Mouse (Mus musculus) cerebellum, adult 9-11 months (tissue): ENCODE results near the gene Adam10.
A peak's percentile ranks its signal among the peaks of the same experiment; 100 is the strongest.

Experiments
- DNase-seq: peaks from one replicate; pipeline ENCODE4 v3.0.0; 2022

The Adam10 gene

GRCm38 (mm10) chr9:70673656-70674055 lies 5.1 kb upstream of the Adam10 start:
- peak; percentile 5 for DNase-seq

- DNase-seq: peak; percentile 15
These were observed 3.7 kb upstream of the Adam10 start for GRCm38 (mm10) chr9:70675117-70675516.

DNA sequence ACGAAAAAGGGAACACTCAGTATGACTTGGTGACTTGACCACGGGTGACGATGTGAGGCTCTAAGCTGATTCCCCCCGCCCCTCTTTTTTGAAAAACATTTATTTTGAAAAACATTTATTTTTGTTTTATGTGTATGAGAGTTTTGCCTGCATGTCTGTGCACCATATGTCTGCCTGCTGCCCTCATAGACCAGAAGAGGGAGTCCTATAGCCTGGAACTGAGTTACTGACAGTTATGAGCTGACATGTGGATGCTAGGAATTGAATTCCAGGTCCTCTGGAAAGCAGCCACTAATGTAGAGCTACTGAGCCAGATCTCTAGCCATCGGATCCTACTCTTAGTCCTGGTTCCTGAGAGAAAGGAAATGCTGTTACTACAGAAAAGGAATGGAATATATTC lies 2.8 kb upstream of the Adam10 start:
- DNase-seq: peak; percentile 7

GRCm38 (mm10) chr9:70679132-70680091 lies 615 bp downstream of the Adam10 start:
- DNase-seq: peak; percentile 73

DNA sequence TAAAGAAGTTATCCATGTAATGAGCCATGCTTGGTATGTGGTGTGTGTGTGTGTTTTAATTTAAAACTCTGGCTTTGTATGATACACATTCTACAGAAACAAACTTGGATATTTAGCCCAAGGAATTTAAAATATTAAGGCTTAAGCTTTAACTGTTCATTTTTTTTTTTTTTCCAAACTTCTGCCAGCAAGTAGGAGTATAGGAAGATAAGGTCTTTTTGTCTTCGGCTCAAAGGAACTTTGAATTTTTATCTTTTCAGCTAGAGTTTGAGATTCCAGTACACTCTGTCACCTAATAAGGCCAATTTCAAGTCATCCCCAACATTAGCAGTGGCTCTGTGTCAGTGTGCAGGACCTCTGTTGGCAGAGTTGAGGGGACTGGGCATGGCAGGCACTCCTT lies 3.4 kb downstream of the Adam10 start:
- DNase-seq: no peak

DNA sequence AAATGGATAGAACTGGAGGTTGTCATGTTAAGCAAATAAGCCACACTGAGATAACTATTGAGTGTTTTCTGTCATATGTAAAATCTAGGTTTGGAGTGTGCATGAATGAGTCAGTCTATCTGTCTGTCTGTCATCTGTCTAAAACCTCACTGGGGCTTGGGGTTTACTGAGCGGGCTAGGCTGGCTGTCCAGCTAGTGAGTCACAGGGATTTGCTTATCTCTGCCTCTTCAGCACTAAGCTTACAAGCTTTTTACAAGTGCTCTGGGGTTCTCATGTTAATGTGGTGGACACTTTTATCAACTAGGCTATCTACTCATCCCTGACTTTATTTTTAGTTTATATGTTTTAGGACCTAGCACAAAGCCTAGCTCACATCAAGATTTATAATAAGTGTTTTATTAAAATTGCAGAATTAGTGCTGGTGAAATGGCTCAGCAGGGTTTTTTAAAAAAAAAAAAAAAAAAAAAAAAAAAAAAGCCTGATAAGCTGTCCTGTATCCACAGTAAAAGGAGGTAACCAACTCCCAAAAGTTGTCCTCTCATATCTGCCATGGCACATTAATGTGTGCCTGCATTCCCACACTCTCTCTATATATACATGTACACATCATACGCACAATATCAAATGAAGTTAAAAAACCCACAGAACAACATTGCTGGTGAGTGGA lies 9.6 kb downstream of the Adam10 start:
- no peak for DNase-seq

- no peak for DNase-seq
These were observed 11.1 kb downstream of the Adam10 start for GRCm38 (mm10) chr9:70689926-70690325.

DNA sequence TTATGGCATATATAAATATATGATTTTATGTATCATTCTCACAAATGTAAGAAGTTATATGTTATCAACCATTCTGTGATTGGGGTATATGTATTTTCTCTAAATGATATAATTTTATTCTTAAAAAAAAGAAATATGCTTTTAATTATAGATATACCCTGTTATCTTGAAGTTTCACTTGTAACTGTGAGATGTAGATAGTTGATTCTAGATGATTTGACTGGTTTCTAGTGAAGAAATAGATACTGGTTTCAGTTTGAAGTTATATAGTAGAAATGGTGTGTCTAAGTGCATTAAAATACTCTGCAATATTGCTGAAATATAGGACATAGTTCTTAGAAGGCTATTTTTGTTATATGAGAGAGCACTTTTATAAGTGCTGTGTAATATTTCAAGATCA lies 11.8 kb downstream of the Adam10 start:
- no peak for DNase-seq

DNA sequence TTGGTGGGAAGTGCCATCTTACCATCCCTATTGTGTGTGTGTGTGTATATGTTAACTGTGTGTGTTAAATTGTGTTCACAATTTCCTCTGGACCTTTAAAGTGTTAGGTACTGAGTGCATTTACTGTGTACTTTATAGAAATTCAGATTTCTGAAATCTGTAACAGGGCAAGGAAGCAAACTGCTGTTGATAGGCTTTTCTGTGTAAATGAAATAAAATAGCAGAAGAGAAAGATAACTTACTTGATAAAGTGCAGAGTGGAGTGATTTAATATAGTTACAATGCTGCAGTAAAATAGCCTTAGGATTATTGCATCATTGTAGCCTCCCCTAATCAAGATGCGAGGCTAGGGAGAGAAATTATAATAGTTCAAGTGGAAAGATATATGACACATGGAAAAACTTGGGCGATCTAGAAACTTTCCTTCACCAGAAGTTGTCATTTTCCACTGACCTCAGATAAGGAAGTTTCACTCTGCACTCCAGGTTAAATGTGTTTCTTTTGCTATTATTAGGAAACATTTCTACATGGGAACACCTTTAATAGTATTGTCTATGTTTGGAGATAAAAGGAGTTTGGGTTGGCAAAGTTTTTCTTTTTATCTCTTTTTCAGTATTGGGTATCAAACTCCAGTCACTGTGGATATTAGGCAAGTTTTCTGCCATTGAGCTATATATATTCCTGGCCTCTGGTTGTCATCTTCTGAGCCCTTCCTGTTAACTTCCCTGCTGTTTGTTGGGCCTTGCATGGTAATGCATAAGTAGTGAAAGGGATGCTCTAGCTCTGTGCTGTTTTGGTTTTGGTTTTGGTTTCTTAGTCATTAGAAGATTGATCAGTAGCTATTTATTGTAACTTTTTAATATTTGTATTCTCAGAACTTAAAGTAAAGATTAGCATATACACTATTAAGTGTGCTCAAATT lies 13.2 kb downstream of the Adam10 start:
- DNase-seq: no peak

- DNase-seq: no peak
These were observed 16.9 kb downstream of the Adam10 start for GRCm38 (mm10) chr9:70695723-70696122.

DNA sequence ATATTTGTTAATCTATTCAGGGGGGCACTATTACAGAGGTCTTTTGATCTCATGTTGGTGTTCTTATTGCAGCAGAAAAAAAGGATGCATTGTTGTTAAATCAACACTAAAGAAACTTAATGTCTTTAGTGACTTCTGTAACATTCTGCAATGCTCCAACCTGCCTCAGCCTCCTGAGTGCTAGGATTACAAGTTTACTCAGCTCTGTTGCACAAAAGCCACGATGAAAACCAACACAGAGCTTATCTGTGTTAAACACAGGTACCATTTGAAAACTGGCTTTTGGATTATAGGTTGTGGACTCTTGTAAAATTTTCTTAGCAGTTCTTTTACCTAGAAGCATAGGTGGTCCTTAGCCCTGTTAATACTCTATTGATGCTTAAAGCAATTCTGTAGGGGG lies 19.3 kb downstream of the Adam10 start:
- DNase-seq: no peak

DNA sequence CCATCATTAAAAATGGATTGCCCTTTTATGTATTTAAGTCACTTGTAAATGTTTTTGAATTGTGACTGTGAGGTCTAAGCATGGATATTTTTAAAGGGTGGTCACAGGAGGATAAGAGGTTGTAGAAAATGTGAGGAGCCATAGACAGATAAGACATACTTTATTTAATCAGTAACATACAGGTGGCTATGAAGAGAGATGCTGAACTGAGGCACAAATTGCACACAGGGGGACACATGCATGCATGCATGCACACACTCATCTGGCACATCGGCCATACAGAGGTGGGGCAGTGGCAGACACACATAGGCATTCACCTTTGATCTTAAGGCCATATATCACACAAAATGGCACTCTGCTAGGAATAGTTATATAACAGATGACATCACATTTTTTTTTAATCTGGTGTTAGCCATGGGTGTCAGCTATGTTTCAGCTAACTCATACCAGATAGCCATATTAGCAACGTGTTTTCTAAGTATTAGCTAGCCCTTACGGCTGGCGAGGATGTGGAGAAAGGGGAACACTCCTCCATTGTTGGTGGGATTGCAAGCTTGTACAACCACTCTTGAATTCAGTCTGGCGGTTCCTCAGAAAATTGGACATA lies 24.9 kb downstream of the Adam10 start:
- no peak for DNase-seq

DNA sequence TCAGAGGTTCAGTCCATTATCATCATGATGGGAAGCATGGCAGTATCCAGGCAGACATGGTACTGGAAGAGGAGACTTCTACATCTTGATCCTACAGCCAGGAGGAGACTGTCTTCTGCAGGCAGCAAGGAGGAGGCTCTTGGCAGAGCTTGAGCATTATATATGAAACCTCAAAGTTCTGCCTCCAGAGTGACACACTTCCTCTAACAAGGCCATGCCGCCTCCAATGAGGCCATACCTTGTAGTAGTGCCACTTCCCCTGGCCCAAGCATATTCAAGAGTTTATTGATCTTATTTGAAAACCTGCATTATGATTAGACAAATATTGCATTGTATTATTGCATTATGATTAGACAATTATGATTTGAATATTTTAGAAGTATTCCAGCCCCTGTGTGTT lies 27.6 kb downstream of the Adam10 start:
- no peak for DNase-seq

DNA sequence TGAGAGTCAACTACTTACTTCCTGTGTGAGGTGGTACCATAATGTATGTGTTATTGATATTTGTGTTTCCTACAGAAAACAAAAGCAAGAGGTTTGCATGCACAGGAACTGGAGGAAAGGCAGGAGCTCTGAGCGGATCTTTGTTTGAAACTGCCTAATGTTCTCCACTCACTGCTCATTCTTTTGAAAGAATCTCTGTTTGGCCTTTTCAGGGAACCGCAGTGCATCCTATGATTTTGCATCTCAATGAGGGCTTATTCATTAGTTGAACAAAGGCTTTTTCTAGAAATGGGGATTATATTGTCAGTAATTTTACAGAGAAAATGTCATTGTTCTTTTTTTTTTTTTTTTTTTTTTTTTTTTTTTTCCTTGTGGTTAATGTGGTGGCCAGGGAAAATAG lies 50.7 kb downstream of the Adam10 start:
- no peak for DNase-seq

- no peak for DNase-seq
These were observed 52.3 kb downstream of the Adam10 start for GRCm38 (mm10) chr9:70731079-70731478.

DNA sequence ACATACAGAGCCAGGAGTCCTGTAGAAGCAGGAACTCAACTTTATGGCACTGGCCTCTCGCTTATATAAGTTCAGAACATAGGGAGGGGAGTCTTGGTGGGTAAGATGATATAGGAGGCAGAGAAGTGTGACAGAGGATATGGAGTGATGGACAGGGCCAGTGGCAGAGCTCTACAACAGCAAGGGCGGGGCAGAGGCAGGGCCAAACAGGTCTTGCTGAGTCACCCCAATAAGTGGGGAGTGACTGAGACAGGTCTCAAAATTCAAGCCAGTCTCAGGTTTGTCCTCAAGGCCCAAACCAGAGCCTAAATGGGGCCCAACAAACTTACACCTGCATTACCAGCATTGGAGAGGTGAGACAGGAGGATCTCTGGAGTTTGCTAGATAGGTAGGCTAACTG lies 54.4 kb downstream of the Adam10 start:
- DNase-seq: no peak

- no peak for DNase-seq
These were observed 61.2 kb downstream of the Adam10 start for GRCm38 (mm10) chr9:70739998-70740397.

DNA sequence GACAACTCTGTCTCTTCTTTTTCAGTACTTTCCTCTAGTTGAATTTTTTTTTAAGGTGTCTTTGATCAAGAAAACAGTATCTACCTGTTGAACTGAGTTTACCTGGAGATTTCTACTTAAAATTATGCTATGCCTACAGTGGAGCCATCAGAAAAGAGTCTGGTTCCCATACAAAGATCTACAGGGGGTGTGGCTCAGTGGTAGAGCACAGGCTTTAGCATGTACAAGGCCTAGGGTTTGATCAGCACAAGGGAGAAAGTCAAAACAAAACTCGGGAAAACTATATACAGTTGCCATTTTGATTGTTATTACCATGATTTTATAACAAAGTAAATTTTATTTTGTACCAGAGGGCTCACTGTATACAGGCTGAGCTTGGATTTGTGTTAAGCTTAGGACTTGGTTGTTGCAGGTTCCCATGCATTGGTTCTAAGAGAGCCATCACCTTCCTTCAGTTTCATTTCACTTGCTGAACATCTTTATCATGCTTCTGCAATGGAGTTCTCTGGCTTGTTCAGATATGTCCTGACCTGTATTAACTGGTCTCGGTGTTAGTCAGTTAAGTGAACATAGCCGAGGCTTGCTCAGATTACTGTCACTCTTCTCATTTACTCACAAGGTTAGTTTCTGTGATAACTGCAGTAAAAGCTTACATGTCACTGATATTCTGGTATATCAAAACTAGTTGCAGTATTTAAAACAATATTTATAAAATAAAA lies 72.9 kb downstream of the Adam10 start:
- DNase-seq: no peak

DNA sequence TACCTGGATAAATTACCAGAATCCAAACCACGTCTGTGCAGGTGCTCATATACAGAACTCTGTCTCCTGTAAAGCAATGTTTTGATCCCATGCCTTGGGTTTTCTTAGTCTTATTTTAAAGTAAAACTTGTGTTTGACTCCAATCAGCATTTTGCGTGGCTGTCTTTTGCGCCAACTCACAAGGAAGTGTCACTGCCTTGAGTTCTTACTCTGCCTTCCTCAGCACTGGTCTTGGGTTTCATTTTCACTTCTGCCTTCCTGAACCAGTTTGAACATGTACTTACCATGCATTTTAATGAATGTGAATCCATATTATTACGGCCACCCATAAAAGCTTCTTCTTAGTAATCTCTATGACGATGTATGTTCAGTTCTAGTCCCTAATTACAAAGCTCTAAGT lies 82.2 kb downstream of the Adam10 start:
- no peak for DNase-seq

DNA sequence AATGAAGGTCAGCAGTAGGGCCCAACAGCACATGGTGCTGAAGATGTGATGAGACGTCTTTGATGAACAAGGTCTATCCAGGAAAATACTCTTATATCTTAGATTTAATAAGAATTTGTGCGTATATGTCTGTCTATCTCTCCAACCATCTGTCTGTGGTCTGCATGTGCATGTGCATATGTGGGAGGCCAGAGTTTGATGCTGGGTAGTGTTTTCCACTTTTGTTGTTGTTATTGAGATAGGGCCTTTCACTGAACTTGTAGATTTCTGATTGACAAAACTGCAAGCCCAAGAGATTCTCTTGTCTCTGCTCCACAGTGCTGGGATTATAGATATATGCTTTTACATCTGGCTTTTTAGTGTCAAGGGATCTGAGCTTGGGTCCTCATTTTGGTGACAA lies 96.7 kb downstream of the Adam10 start:
- no peak for DNase-seq

DNA sequence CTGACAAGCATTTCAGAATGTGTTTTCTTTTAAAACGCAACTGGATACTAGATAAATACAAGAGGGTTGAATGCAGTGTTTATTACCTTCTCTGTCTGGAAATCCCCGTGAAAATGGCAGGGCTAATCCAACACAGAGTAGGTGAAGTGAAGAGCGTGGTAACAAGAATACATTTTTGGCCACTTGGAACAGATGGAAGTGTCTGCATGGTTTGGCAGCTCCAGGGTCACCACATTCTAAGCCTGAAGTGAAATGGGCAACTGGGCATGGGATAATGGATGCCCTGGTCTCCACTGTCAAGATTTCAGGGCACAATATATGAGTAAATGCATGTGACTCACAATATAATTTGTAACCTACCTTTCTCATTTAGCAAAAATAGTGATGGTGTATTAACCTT lies 103.4 kb downstream of the Adam10 start:
- peak; percentile 47 for DNase-seq

- no peak for DNase-seq
These were observed 109.9 kb downstream of the Adam10 start for GRCm38 (mm10) chr9:70788705-70789104.
